Mouse (Mus musculus) spleen, postnatal 10 days (tissue): ENCODE results near the gene Zfp282.
A peak's percentile ranks its signal among the peaks of the same experiment; 100 is the strongest.

Experiments used
- DNase-seq, 2 experiments: peaks; one replicate each; pipeline ENCODE4 v3.0.0; 2021 to 2022; ENCODE audit warnings: low spot score in 2 of 2

The Zfp282 gene

GRCm38 (mm10) chr6:47903587-47903986, 26.6 kb downstream of the Zfp282 start:
- DNase-seq, result no peak

GRCm38 (mm10) chr6:47904361-47904760, 27.4 kb downstream of the Zfp282 start:
- no peak for DNase-seq

GRCm38 (mm10) chr6:47904917-47905695, 28.1 kb downstream of the Zfp282 start:
- no peak for DNase-seq

- no peak for DNase-seq
These were observed 29.3 kb downstream of the Zfp282 start for GRCm38 (mm10) chr6:47906326-47906725.

- no peak for DNase-seq
These were observed 32.0 kb downstream of the Zfp282 start for GRCm38 (mm10) chr6:47909007-47909406.

GRCm38 (mm10) chr6:47911650-47912049, 34.6 kb downstream of the Zfp282 start:
- DNase-seq, result no peak

- no peak for DNase-seq
These were observed 36.0 kb downstream of the Zfp282 start for GRCm38 (mm10) chr6:47912991-47913390.

- no peak for DNase-seq
These were observed 40.0 kb downstream of the Zfp282 start for GRCm38 (mm10) chr6:47917051-47917450.

GRCm38 (mm10) chr6:47918768-47919274, 41.8 kb downstream of the Zfp282 start:
- no peak for DNase-seq

- peak in 1 of 2 experiments; percentile 31 for DNase-seq
These were observed 42.8 kb downstream of the Zfp282 start for GRCm38 (mm10) chr6:47919646-47920446.

- DNase-seq, result peak; percentile 88 to 91
These were observed 43.7 kb downstream of the Zfp282 start, which contains the start of gene Zfp212 for GRCm38 (mm10) chr6:47920447-47921340. Zfp212 (plus strand) TSS chr6:47920476.

GRCm38 (mm10) chr6:47942461-47942860, 65.5 kb downstream of the Zfp282 start:
- no peak for DNase-seq

GRCm38 (mm10) chr6:47943021-47943691, 66.2 kb downstream of the Zfp282 start:
- DNase-seq, result peak; percentile 65 to 78

GRCm38 (mm10) chr6:47943721-47944120, 66.7 kb downstream of the Zfp282 start:
- DNase-seq, result no peak

GRCm38 (mm10) chr6:47947388-47947787, 70.4 kb downstream of the Zfp282 start:
- no peak for DNase-seq

- peak; percentile 93 to 95 for DNase-seq
These were observed 76.3 kb downstream of the Zfp282 start, which contains the start of gene Zfp956 for GRCm38 (mm10) chr6:47953191-47953726. Zfp956 (plus strand) TSS chr6:47953390.

GRCm38 (mm10) chr6:47954425-47954824, 77.4 kb downstream of the Zfp282 start:
- DNase-seq, result no peak

GRCm38 (mm10) chr6:47957816-47958215, 80.8 kb downstream of the Zfp282 start:
- no peak for DNase-seq
